Mouse (Mus musculus): Measurements from ENCODE around the gene Olfr9.
"Not testable (repeated sequence)": the region's sequence is repeated elsewhere in the genome, so short reads cannot be mapped to it uniquely, and the experiment has no call there.

- TF ChIP-seq CTCF (IDR thresholded peaks at IDR 0.05; ENCODE audit: control insufficient read depth, insufficient read depth, low read length); POLR2A (IDR thresholded peaks at IDR 0.05; ENCODE audit: borderline replicate concordance, control insufficient read depth, low read depth, low read length): not testable (repeated sequence)
These were observed 1.1 kb downstream of the Olfr9 start for GRCm38 (mm10) chr10:128990129-128990850.
